Mouse (Mus musculus) kidney, embryonic 16.5 days (tissue): ENCODE measurements at regions not wholly inside any gene's neighbourhood (a gene's known extent, or its start where the extent isn't known, plus 50 kb on each side); places are given as distances from the start of the nearest gene placed in this dataset.
A peak's percentile ranks its signal among the peaks of the same experiment; 100 is the strongest.

Source experiments
- ATAC-seq: fragments of 200-750 bp; cut with Nextera tagmentation; 2 replicates; pipeline ENCODE4 v1.8.0; 2017; ENCODE audit warnings: moderate TSS enrichment; ENCODE audit not compliant: low FRiP score, low TSS enrichment
- H3K27ac ChIP-seq: fragments of 300-500 bp; sonication (generic); 2 replicates; pipeline ENCODE4 v1.5.1; 2014; ENCODE audit warnings: low read length
- H3K27me3 ChIP-seq: fragments of 300-500 bp; sonication (generic); 2 replicates; pipeline ENCODE4 v1.6.1; 2014; ENCODE audit warnings: low read length, control low read depth, mixed read lengths; ENCODE audit not compliant: insufficient read depth
- H3K36me3 ChIP-seq: fragments of 300-500 bp; sonication (generic); 2 replicates; pipeline ENCODE4 v1.6.1; 2014; ENCODE audit warnings: low read length, control low read depth, mixed read lengths; ENCODE audit not compliant: insufficient read depth
- H3K4me1 ChIP-seq: fragments of 300-500 bp; sonication (generic); 2 replicates; pipeline ENCODE4 v1.6.1; 2014; ENCODE audit warnings: low read length, control low read depth, mixed read lengths; ENCODE audit not compliant: insufficient read depth
- H3K4me2 ChIP-seq: fragments of 300-500 bp; sonication (generic); replicated peaks from 2 replicates; pipeline ENCODE4 v1.6.1; 2014; ENCODE audit warnings: low read depth, low read length
- H3K4me3 ChIP-seq: fragments of 300-500 bp; sonication (generic); 2 replicates; pipeline ENCODE4 v1.5.1; 2014; ENCODE audit warnings: mild to moderate bottlenecking, low read length
- H3K9ac ChIP-seq: fragments of 300-500 bp; sonication (generic); replicated peaks from 2 replicates; pipeline ENCODE4 v1.6.1; 2014; ENCODE audit warnings: low read length
- H3K9me3 ChIP-seq: fragments of 300-500 bp; sonication (generic); 2 replicates; pipeline ENCODE4 v1.6.1; 2016; ENCODE audit warnings: low read length, control low read depth
- WGBS: fragments of 180-500 bp; shearing (Covaris S2); extraction: QIAGEN DNeasy Blood & Tissue Kit; methylation state at CpG from one replicate; pipeline ENCODE4 v1.1.7; 2014; 5-methylcytosine and 5-hydroxymethylcytosine counted together

DNA sequence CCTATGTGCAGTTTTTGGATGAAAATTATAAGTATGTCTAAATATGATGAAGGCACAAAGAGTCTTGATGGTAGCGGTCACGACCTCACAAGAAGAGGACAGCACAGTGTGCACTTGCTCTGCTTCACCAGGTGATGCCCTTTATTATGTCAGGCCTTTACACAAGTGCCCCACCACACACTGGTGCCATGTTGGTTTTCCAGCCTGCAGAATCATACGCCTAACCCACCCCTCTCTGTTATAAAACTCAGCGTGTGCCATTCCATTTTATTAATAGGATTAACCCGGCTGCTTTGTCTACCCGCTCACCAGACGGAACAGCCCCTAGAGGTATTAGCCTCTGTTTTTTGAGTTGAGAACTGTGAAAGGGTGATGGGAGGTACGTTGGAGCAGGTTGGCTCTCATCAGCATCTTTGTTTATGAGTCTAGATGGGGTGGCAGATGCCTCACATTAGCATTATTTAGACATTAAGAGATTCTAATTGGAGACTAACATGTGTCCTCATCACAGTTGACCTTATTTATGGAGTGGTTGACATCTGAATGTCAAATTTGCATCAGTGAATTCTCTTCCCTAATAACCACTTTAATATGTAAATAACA, 108.3 kb upstream of the Agbl1 start:
- no peak overlapping the region for H3K4me3 ChIP-seq
- no peaks in the 10 kb centered on the region for H3K9me3 ChIP-seq
- H3K27me3 ChIP-seq, result no peaks in the 10 kb centered on the region
- H3K4me2 ChIP-seq, result no peak overlapping the region
- no peaks in the 10 kb centered on the region for H3K4me1 ChIP-seq
- WGBS, result 89% methylated on average over 8 of the region's 8 CpGs
- H3K36me3 ChIP-seq, result no peaks in the 10 kb centered on the region
- H3K9ac ChIP-seq, result no peak overlapping the region
- ATAC-seq, result no peak
- H3K27ac ChIP-seq, result no peak overlapping the region

DNA sequence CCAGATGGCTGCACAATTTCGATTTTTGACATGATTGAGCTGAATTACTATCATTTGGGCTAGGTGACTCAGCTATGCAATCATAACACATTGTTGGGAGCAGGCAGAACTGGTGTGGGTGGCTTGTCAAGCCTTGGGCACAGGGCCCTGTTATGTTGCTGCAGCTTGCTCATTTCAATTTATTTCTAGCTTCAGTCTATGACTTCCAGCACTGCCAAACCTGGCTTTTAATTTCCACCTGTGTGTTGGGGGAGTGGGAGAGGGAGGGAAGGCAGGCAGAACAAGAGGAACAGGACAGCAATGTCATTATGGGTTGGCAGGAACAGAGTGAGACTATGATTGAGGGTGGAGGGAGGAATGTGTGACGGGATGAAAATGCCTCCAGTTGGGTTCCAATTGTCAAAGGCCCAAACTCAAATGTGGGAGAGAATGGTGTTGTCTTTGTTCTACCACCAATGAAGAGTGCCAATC, 102.0 kb upstream of the Agbl1 start:
- no peak overlapping the region for H3K4me2 ChIP-seq
- no peaks in the 10 kb centered on the region for H3K9me3 ChIP-seq
- no peak overlapping the region for H3K27ac ChIP-seq
- H3K4me1 ChIP-seq, result no peaks in the 10 kb centered on the region
- no peak overlapping the region for H3K9ac ChIP-seq
- ATAC-seq, result no peak
- H3K36me3 ChIP-seq, result no peaks in the 10 kb centered on the region
- no peak overlapping the region for H3K4me3 ChIP-seq
- H3K27me3 ChIP-seq, result no peaks in the 10 kb centered on the region
- WGBS, result 72% methylated on average over 2 of the region's 2 CpGs

DNA sequence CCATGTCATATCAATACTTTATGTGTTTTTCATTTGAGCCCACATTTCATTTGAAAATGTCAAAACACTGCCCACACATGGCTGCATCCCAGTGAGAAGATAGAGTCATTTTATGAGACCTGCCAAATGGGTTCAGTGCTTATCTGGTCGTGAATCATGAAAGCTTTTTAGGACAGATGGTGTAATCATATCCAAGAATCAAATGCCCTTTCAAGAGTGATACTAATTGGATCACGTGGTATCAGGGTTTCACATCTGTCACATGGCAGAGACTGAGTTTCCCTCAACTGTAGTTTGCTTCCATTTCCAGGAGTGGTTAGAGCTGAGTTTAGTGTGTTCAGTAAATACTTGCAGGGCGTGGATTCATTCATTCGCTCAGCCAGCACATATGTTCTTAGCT, 87.2 kb upstream of the Agbl1 start:
- no peak overlapping the region for H3K4me3 ChIP-seq
- H3K27me3 ChIP-seq, result no peaks in the 10 kb centered on the region
- H3K9me3 ChIP-seq, result no peaks in the 10 kb centered on the region
- WGBS, result 68% methylated on average over 4 of the region's 4 CpGs
- H3K9ac ChIP-seq, result no peak overlapping the region
- no peak for ATAC-seq
- no peak overlapping the region for H3K27ac ChIP-seq
- H3K4me1 ChIP-seq, result no peaks in the 10 kb centered on the region
- H3K36me3 ChIP-seq, result no peaks in the 10 kb centered on the region
- no peak overlapping the region for H3K4me2 ChIP-seq

DNA sequence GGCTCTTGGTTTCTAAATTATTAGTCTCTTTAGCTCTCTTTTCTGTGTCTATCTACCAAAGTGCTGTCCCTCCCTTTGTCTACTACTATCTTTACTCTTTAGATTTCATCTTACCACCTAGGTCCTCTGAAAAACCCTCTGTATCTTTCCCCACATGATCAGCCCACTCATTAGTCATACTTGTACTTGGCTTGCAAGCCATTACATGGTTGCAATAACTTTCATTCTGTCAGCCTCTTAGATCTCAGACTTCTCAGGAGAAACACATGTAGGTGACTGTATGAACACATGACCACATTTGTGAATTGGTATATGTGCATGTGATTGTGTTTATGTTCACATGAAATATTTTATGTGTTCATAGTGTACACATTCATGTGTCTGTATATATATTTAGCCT, 83.3 kb upstream of the Agbl1 start:
- Histone ChIP-seq H3K36me3 (no peaks in the 10 kb centered on the region), H3K27ac (no peak overlapping the region), H3K4me2 (no peak overlapping the region), H3K4me1 (no peaks in the 10 kb centered on the region), H3K4me3 (no peak overlapping the region), H3K9me3 (no peaks in the 10 kb centered on the region), H3K27me3 (no peaks in the 10 kb centered on the region), H3K9ac (no peak overlapping the region)
- no peak for ATAC-seq

DNA sequence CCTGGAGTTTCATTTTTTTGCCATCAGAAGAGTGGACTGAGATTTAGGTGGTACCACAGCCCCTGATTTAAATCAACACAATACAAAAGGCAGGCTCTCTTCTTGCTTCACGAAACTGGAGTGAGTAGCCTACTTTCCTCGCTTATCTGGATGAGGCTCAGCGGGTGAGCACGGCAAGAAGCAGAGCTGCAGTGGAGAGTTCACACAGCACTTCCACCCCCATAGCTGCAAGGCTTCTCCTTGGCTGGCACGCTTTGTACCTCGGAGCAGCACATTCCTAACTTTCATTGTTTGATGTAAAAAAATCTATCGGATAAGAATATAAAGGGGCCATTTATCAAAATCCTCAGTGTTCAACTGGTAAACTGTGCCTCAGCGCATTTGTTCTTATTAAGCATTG, 72.8 kb upstream of the Agbl1 start:
- no peak for ATAC-seq
- H3K27ac ChIP-seq, result no peak overlapping the region
- no peak overlapping the region for H3K4me2 ChIP-seq
- 61% methylated on average over 8 of the region's 8 CpGs for WGBS
- H3K27me3 ChIP-seq, result no peaks in the 10 kb centered on the region
- no peaks in the 10 kb centered on the region for H3K9me3 ChIP-seq
- no peak overlapping the region for H3K9ac ChIP-seq
- no peaks in the 10 kb centered on the region for H3K4me1 ChIP-seq
- no peaks in the 10 kb centered on the region for H3K36me3 ChIP-seq
- no peak overlapping the region for H3K4me3 ChIP-seq

DNA sequence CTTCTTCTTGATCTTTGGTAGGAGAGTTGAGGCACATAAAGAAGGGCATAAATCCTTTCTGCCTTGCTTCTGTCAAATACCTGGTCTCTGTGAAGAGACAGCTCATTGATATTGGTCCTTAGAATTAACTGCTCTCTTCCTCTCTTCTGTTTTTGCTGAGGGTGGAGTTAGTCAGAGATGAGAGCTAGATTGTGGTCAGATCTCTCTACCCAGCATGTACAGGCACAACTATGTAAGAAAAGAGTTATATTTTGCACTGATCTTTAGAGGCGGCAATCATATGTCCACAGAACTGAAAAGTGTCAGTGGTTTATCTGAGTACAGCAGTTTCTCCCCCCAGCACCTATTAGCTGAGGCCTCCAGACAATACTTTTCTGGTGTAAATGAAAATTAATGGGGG, 65.5 kb upstream of the Agbl1 start:
- H3K27ac ChIP-seq, result no peak overlapping the region
- WGBS, result 92% methylated on average over 1 of the region's 1 CpGs
- H3K27me3 ChIP-seq, result no peaks in the 10 kb centered on the region
- no peaks in the 10 kb centered on the region for H3K36me3 ChIP-seq
- no peak for ATAC-seq
- H3K4me3 ChIP-seq, result no peak overlapping the region
- H3K9me3 ChIP-seq, result no peaks in the 10 kb centered on the region
- H3K4me2 ChIP-seq, result no peak overlapping the region
- H3K4me1 ChIP-seq, result peaks cover 4% of the 10 kb centered on the region
- H3K9ac ChIP-seq, result no peak overlapping the region

DNA sequence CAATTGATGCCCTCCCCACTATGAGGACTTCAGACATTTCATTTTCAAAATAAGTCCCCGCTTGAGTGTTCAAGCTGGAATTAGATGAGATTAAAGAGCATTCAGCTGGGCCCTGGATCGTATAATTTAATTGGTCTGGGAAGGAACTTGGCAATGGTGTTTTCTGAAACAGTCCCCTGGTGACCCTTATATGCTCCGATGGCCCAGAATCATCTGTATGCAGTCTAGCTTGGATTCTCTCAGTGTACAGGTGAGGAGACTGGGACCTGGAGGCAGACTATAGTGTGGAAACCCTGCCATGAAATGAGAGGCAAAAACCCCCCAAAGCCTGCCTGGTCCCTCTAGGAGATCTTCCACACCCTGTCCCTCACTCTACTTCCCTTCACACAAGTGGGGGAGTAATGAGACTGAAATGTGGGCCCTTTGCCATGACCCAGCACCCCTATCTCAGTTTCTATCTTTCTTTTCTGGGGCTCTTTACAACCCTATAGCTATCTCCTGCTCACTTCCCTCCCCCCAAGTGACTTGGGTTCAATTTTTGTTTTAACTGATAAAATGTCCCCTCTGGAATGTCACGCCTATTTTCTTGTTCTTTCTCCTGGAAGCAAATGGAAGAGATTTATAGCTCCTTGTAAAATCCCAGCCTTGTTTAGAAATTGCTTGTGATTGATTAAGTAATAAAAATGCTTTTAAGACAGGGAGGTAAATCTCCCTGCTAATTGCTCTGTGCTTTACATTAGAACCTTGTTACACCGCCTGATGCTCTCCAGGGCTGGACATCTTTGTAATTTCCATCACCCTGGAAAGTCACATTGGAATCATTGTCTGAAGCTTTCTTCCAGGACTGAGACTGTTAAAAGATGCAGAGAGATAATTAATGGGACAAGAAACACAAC, 64.7 kb upstream of the Agbl1 start:
- 0 out of 2 replicates have a peak, but pooled peaks have one; percentile 51 for ATAC-seq
- no peak overlapping the region for H3K4me2 ChIP-seq
- WGBS, result 21% methylated on average over 5 of the region's 5 CpGs
- no peak overlapping the region for H3K9ac ChIP-seq
- peaks cover 4% of the 10 kb centered on the region for H3K4me1 ChIP-seq
- no peak overlapping the region; the same call in 1 of the 2 replicates for H3K27ac ChIP-seq
- no peaks in the 10 kb centered on the region for H3K27me3 ChIP-seq
- no peak overlapping the region for H3K4me3 ChIP-seq
- no peaks in the 10 kb centered on the region for H3K36me3 ChIP-seq
- H3K9me3 ChIP-seq, result no peaks in the 10 kb centered on the region

DNA sequence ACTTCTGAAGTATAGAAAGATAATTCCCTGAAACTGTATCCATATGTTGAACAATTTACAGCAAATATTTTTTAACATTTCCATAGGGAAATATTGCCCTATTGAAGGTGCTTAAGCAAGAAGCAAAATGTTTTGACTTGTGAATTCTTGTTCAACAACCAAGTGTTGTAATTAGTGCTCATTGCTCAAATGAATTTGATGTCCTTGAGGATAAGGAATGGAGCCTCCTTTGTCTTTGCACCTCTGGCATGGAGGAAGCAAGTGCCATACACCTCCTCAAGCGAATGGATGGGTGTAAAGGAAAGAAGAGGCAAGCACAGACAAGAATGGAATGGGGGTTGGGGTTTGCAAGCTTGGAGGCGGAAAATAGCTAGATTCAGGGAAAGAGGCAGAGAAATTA, 59.2 kb upstream of the Agbl1 start:
- Histone ChIP-seq H3K4me1 (no peaks in the 10 kb centered on the region), H3K4me3 (no peak overlapping the region), H3K4me2 (no peak overlapping the region), H3K9me3 (no peaks in the 10 kb centered on the region), H3K27ac (no peak overlapping the region), H3K9ac (no peak overlapping the region), H3K36me3 (no peaks in the 10 kb centered on the region), H3K27me3 (no peaks in the 10 kb centered on the region)
- no peak for ATAC-seq
- WGBS, result 90% methylated on average over 2 of the region's 2 CpGs

DNA sequence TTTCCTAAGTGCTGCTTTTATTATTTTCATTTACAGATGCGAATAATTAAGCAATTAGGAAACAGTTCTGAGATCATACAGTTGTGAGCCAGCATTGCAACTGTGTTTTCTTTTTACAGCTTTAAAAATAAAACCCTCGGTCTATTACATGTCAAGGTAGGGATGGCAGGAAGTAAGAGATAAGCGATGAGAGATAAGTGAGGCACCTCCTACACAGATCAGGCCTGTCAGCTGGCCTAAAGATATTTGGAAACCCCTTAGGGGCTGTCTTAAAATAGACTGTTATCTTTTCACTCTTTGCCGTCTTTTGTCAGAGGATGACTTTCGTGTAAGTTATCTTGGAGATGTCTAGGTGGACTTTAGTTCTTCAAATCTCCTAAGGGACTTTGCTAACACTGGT, 53.5 kb upstream of the Agbl1 start:
- Histone ChIP-seq H3K4me3 (no peak overlapping the region), H3K36me3 (no peaks in the 10 kb centered on the region), H3K27ac (no peak overlapping the region), H3K4me2 (no peak overlapping the region), H3K4me1 (no peaks in the 10 kb centered on the region), H3K27me3 (no peaks in the 10 kb centered on the region), H3K9me3 (no peaks in the 10 kb centered on the region), H3K9ac (no peak overlapping the region)
- 48% methylated on average over 5 of the region's 5 CpGs for WGBS
- no peak for ATAC-seq

DNA sequence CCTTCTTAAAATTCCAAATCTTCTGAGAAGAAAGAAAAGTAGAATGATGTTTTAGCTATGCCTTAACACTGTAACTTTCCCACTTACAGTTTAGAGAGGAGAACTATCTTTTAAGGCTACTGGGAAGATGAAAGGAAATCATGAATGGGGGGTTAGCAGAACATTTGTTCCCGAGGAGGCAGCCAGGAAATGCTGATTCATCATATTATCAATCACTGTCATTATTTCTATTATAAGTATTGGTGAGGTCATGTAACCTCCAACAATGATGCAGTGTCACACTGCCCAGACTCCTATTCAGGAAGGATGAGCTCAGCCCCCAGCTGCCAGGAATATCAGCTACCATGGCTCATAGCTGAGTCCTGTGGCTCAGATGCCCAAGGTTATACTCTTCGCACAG, 52.3 kb upstream of the Agbl1 start:
- Histone ChIP-seq H3K27me3 (no peaks in the 10 kb centered on the region), H3K27ac (no peak overlapping the region), H3K9ac (no peak overlapping the region), H3K4me3 (no peak overlapping the region), H3K9me3 (no peaks in the 10 kb centered on the region), H3K36me3 (no peaks in the 10 kb centered on the region), H3K4me2 (no peak overlapping the region), H3K4me1 (no peaks in the 10 kb centered on the region)
- no peak for ATAC-seq
- 65% methylated on average over 2 of the region's 2 CpGs for WGBS
